In genomic region chr15:100280626-100281025, GRCm38 (mm10) we compare ENCODE assay signal across 26 mouse cellular contexts. TPM values are rescaled to one million over a fixed set of nuclear protein-coding genes. Genes with fewer than 3 reads are reported as not detected.
DNase-seq lines count a peak whose midpoint lies in the region; ATAC-seq and TF ChIP-seq lines count a peak whose summit lies in the region.
"Had no signal": no experiment of that assay in that cellular context is flagged by ENCODE, and none has a peak within 500 bp of the region (broad histone marks: within the 10 kb centered on the region; RNA-seq: fewer than 3 reads in every experiment).

Tmprss12 (plus strand) TSS chr15:100280837.

- H3K9ac ChIP-seq in ES-Bruce4 (ENCODE audit: low read depth, poor library complexity, severe bottlenecking): peak within 1 kb of the TSS; percentile 54
- H3K9ac ChIP-seq: forebrain, embryonic 13.5 days; forebrain, postnatal 0 days; heart, embryonic 13.5 days; hindbrain, embryonic 15.5 days had no signal

- ATAC-seq in megakaryocyte, adult 5-6 weeks (ENCODE audit: poor library complexity, severe bottlenecking): no peak
- ATAC-seq in monocyte, adult 5-6 weeks (replicated peaks; ENCODE audit: insufficient number of reproducible peaks, low FRiP score, low TSS enrichment, poor library complexity, severe bottlenecking): no peak
- ATAC-seq: forebrain, embryonic 13.5 days; forebrain, postnatal 0 days; Patski had no signal

- peaks cover 2% of the 10 kb centered on the region for H3K27me3 ChIP-seq in megakaryocyte, embryonic 14.5 days (replicated peaks)
- H3K27me3 ChIP-seq in ES-Bruce4 (ENCODE audit: control insufficient read depth, insufficient read depth, low read length, poor library complexity, severe bottlenecking): no peaks in the 10 kb centered on the region
- H3K27me3 ChIP-seq: forebrain, embryonic 13.5 days; hindbrain, embryonic 15.5 days; Patski had no signal

- TF ChIP-seq POLR2A in ES-Bruce4 (IDR thresholded peaks at IDR 0.05; ENCODE audit: insufficient read depth, low read length): no peak

- H3K9me3 ChIP-seq in megakaryocyte, embryonic 14.5 days: peaks cover 15% of the 10 kb centered on the region
- H3K9me3 ChIP-seq in ES-Bruce4 (replicated peaks; ENCODE audit: control insufficient read depth, insufficient read depth, low read length, poor library complexity, severe bottlenecking): no peaks in the 10 kb centered on the region; the same call in 1 of the 2 replicates
- H3K9me3 ChIP-seq: forebrain, embryonic 13.5 days; hindbrain, embryonic 15.5 days had no signal

- TF ChIP-seq CTCF in ES-Bruce4 (IDR thresholded peaks at IDR 0.05; ENCODE audit: low read depth, low read length): no peak
- no peak for TF ChIP-seq CTCF in left cerebral cortex, adult 2 months (IDR thresholded peaks at IDR 0.05)

- peaks cover 2% of the 10 kb centered on the region for H3K36me3 ChIP-seq in megakaryocyte, embryonic 14.5 days (replicated peaks; ENCODE audit: low read length)
- H3K36me3 ChIP-seq in ES-Bruce4 (ENCODE audit: control insufficient read depth, insufficient read depth, low read length, poor library complexity, severe bottlenecking): no peaks in the 10 kb centered on the region
- H3K36me3 ChIP-seq: embryonic facial prominence, embryonic 10.5 days; heart, embryonic 13.5 days; hindbrain, embryonic 15.5 days had no signal

- no peaks in the 10 kb centered on the region for H3K4me1 ChIP-seq in megakaryocyte, embryonic 14.5 days
- H3K4me1 ChIP-seq in ES-Bruce4 (ENCODE audit: control insufficient read depth, insufficient read depth, low read length): peaks cover 2% of the 10 kb centered on the region
- H3K4me1 ChIP-seq: embryonic facial prominence, embryonic 10.5 days; forebrain, embryonic 13.5 days; heart, embryonic 13.5 days; hindbrain, embryonic 15.5 days had no signal

- H3K4me3 ChIP-seq in megakaryocyte, embryonic 14.5 days (replicated peaks): peak within 1 kb of the TSS; percentile 64
- H3K4me3 ChIP-seq in ES-Bruce4 (ENCODE audit: low read depth, low read length): peak within 1 kb of the TSS; percentile 54
- H3K4me3 ChIP-seq in left cerebral cortex, adult 2 months: no peak within 1 kb of the TSS
- H3K4me3 ChIP-seq: embryonic facial prominence, embryonic 10.5 days; forebrain, embryonic 13.5 days; heart, embryonic 13.5 days; hindbrain, embryonic 15.5 days had no signal

- TF ChIP-seq EP300 in ES-Bruce4 (IDR thresholded peaks at IDR 0.05; ENCODE audit: insufficient read depth, low read depth, low read length): no peak

- peak; percentile 88 for DNase-seq in R1 (ENCODE audit: low read depth, low spot score)
- no peak for DNase-seq in left cerebral cortex, adult 2 months (ENCODE audit: extremely low spot score in 1 of 2, low spot score in 2 of 2)
- no peak for DNase-seq in retina, embryonic 14.5 days (ENCODE audit: low spot score)
- DNase-seq: adrenal gland, adult 8-10 months; adrenal gland, postnatal 36 days; cerebellum, adult 2 months; cerebellum, postnatal 10 days; forebrain, postnatal 0 days; gastrocnemius, postnatal 14 days; heart, postnatal 36 days had no signal

- H3K27ac ChIP-seq in ES-Bruce4 (ENCODE audit: insufficient read depth, low read length): peak within 1 kb of the TSS; percentile 82
- no peak within 1 kb of the TSS for H3K27ac ChIP-seq in left cerebral cortex, adult 2 months
- H3K27ac ChIP-seq: embryonic facial prominence, embryonic 10.5 days; forebrain, embryonic 13.5 days; heart, embryonic 13.5 days; hindbrain, embryonic 15.5 days had no signal

- intact Hi-C loops in left cerebral cortex, adult 2 months (cut with DNase I): no loop called here

RNA-seq across cellular contexts. Expression of gene Tmprss12, which starts in this region (rescaled TPM):
- polyA plus RNA-seq in megakaryocyte, embryonic 14.5 days (2012; ENCODE audit: insufficient read depth, low replicate concordance): not detected in 2 replicates
- not detected in 2 replicates for total RNA-seq in megakaryocyte, adult 5-6 weeks (2015)
- not detected in 2 replicates for total RNA-seq in megakaryocyte, adult 5-6 weeks (2017)
- 3.2 and 4.1 TPM in 2 replicates for polyA plus RNA-seq in ES-Bruce4 (2011; ENCODE audit: insufficient read depth, insufficient read length, low read depth, missing spikeins)
- total RNA-seq in monocyte, adult 5-6 weeks (2017): not detected in 3 replicates
- not detected for total RNA-seq in left cerebral cortex, adult 2 months (2021)
- total RNA-seq: adrenal gland, adult 8-10 months; adrenal gland, postnatal 36 days; forebrain, postnatal 0 days; gastrocnemius, adult 18-20 months; gastrocnemius, postnatal 14 days; heart, adult 8-10 months; heart, postnatal 36 days had no signal
- polyA plus RNA-seq: C2C12; cerebellum, adult 2 months; embryonic facial prominence, embryonic 10.5 days; embryonic facial prominence, embryonic 14.5 days; forebrain, embryonic 13.5 days; forebrain, postnatal 0 days; gonadal fat pad, adult 2 months; heart, embryonic 13.5 days; heart, postnatal 0 days; hindbrain, embryonic 11.5 days; hindbrain, embryonic 15.5 days; Patski had no signal
